Mouse (Mus musculus) limb, embryonic 11.5 days (tissue): ENCODE measurements at regions not wholly inside any gene's neighbourhood (a gene's known extent, or its start where the extent isn't known, plus 50 kb on each side); places are given as distances from the start of the nearest gene placed in this dataset.
"Not testable (repeated sequence)": the region's sequence is repeated elsewhere in the genome, so short reads cannot be mapped to it uniquely, and the experiment has no call there.

Experiments
- ATAC-seq: fragments of 200-750 bp; cut with Nextera tagmentation; 2 replicates; pipeline ENCODE4 v1.8.0; 2017; ENCODE audit warnings: low read depth; ENCODE audit not compliant: insufficient number of reproducible peaks, low FRiP score, low TSS enrichment
- DNase-seq: peaks from one replicate; pipeline ENCODE4 v3.0.0-alpha.2; 2015; ENCODE audit warnings: low spot score
- H3K27ac ChIP-seq: fragments of 300-500 bp; sonication (generic); replicated peaks from 2 replicates; pipeline ENCODE4 v1.5.1; 2014; ENCODE audit warnings: low read depth, mild to moderate bottlenecking, low read length
- H3K27me3 ChIP-seq: fragments of 300-500 bp; sonication (generic); 2 replicates; pipeline ENCODE4 v1.6.1; 2014; ENCODE audit warnings: mild to moderate bottlenecking, low read length, mixed read lengths; ENCODE audit not compliant: control insufficient read depth, insufficient read depth
- H3K36me3 ChIP-seq: fragments of 300-500 bp; sonication (generic); 2 replicates; pipeline ENCODE4 v1.6.1; 2014; ENCODE audit warnings: mild to moderate bottlenecking, low read length, moderate library complexity, mixed read lengths; ENCODE audit not compliant: control insufficient read depth, insufficient read depth
- H3K4me1 ChIP-seq: fragments of 300-500 bp; sonication (generic); 2 replicates; pipeline ENCODE4 v1.6.1; 2014; ENCODE audit warnings: low read length, mixed read lengths; ENCODE audit not compliant: control insufficient read depth, insufficient read depth
- H3K4me2 ChIP-seq: fragments of 300-500 bp; sonication (generic); 2 replicates; pipeline ENCODE4 v1.6.1; 2014; ENCODE audit warnings: low read depth, mild to moderate bottlenecking, moderate library complexity; ENCODE audit not compliant: severe bottlenecking
- H3K4me3 ChIP-seq: fragments of 300-500 bp; sonication (generic); 2 replicates; pipeline ENCODE4 v1.5.1; 2014; ENCODE audit warnings: low read depth, low read length
- H3K9ac ChIP-seq: fragments of 300-500 bp; sonication (generic); 2 replicates; pipeline ENCODE4 v1.6.1; 2014; ENCODE audit warnings: mild to moderate bottlenecking, low read length
- H3K9me3 ChIP-seq: fragments of 300-500 bp; sonication (generic); 2 replicates; pipeline ENCODE4 v1.6.1; 2016; ENCODE audit warnings: low read length; ENCODE audit not compliant: control insufficient read depth
- WGBS: fragments of 180-500 bp; shearing (Covaris S2); extraction: QIAGEN DNeasy Blood & Tissue Kit; methylation state at CpG from one replicate; pipeline ENCODE4 v1.1.7; 2014; 5-methylcytosine and 5-hydroxymethylcytosine counted together

- no peak for DNase-seq
- H3K36me3 ChIP-seq, result no peaks in the 10 kb centered on the region
- ATAC-seq, result no peak
- H3K27ac ChIP-seq, result no peak overlapping the region
- no peak overlapping the region for H3K4me2 ChIP-seq
- WGBS, result 36% methylated on average over 7 of the region's 7 CpGs
- no peak overlapping the region for H3K9ac ChIP-seq
- H3K4me1 ChIP-seq, result no peaks in the 10 kb centered on the region
- H3K27me3 ChIP-seq, result no peaks in the 10 kb centered on the region
- no peak overlapping the region for H3K4me3 ChIP-seq
- H3K9me3 ChIP-seq, result no peaks in the 10 kb centered on the region
These were observed 217.7 kb downstream of the Mat2b start for GRCm38 (mm10) chr11:40477294-40477693.

GRCm38 (mm10) chr11:40469080-40469705 lies 225.8 kb downstream of the Mat2b start:
- no peak overlapping the region for H3K27ac ChIP-seq
- 21% methylated on average over 6 of the region's 6 CpGs for WGBS
- DNase-seq (peak; percentile 70), ATAC-seq (peak; percentile 51; the same call in 1 of the 2 replicates)
- H3K9me3 ChIP-seq, result no peaks in the 10 kb centered on the region
- no peaks in the 10 kb centered on the region for H3K4me1 ChIP-seq
- no peaks in the 10 kb centered on the region for H3K36me3 ChIP-seq
- no peak overlapping the region for H3K4me3 ChIP-seq
- no peak overlapping the region for H3K9ac ChIP-seq
- no peak overlapping the region for H3K4me2 ChIP-seq
- H3K27me3 ChIP-seq, result no peaks in the 10 kb centered on the region

- H3K4me3 ChIP-seq, result no peak overlapping the region
- no peak for DNase-seq
- no peak overlapping the region for H3K27ac ChIP-seq
- H3K27me3 ChIP-seq, result no peaks in the 10 kb centered on the region
- no peak overlapping the region for H3K9ac ChIP-seq
- H3K9me3 ChIP-seq, result no peaks in the 10 kb centered on the region
- H3K36me3 ChIP-seq, result no peaks in the 10 kb centered on the region
- H3K4me1 ChIP-seq, result no peaks in the 10 kb centered on the region
- WGBS, result 50% methylated on average over 6 of the region's 6 CpGs
- ATAC-seq, result no peak
- no peak overlapping the region for H3K4me2 ChIP-seq
These were observed 238.4 kb downstream of the Mat2b start for GRCm38 (mm10) chr11:40456571-40456970.

- not testable (repeated sequence) for H3K4me2 ChIP-seq, H3K4me1 ChIP-seq, DNase-seq, H3K27me3 ChIP-seq, H3K4me3 ChIP-seq, H3K27ac ChIP-seq, H3K9me3 ChIP-seq, H3K9ac ChIP-seq, H3K36me3 ChIP-seq, ATAC-seq
These were observed 240.0 kb downstream of the Mat2b start for GRCm38 (mm10) chr11:40454994-40455393.

GRCm38 (mm10) chr11:40446846-40447245 lies 248.2 kb downstream of the Mat2b start:
- WGBS, result 75% methylated on average over 2 of the region's 2 CpGs
- Histone ChIP-seq H3K4me2 (no peak overlapping the region), H3K9ac (no peak overlapping the region)

GRCm38 (mm10) chr11:40434002-40434401 lies 261.0 kb downstream of the Mat2b start:
- H3K4me2 ChIP-seq, result no peak overlapping the region
- H3K9me3 ChIP-seq, result no peaks in the 10 kb centered on the region
- no peak overlapping the region for H3K4me3 ChIP-seq
- H3K4me1 ChIP-seq, result no peaks in the 10 kb centered on the region
- WGBS, result 90% methylated on average over 1 of the region's 1 CpGs
- DNase-seq (no peak), ATAC-seq (no peak)
- H3K27me3 ChIP-seq, result no peaks in the 10 kb centered on the region
- H3K36me3 ChIP-seq, result no peaks in the 10 kb centered on the region
- H3K27ac ChIP-seq, result no peak overlapping the region
- H3K9ac ChIP-seq, result no peak overlapping the region

More at GRCm38 (mm10) chr11:40446846-40447245, 248.2 kb downstream of the Mat2b start:
- H3K9me3 ChIP-seq, result no peaks in the 10 kb centered on the region
- no peak overlapping the region for H3K27ac ChIP-seq
- no peaks in the 10 kb centered on the region for H3K36me3 ChIP-seq
- DNase-seq, result no peak
- no peak overlapping the region for H3K4me3 ChIP-seq
- no peaks in the 10 kb centered on the region for H3K27me3 ChIP-seq
- H3K4me1 ChIP-seq, result no peaks in the 10 kb centered on the region
- no peak for ATAC-seq

- WGBS, result 95% methylated on average over 2 of the region's 2 CpGs
- H3K4me3 ChIP-seq, result no peak overlapping the region
- no peaks in the 10 kb centered on the region for H3K36me3 ChIP-seq
- no peak overlapping the region for H3K9ac ChIP-seq
- H3K27ac ChIP-seq, result no peak overlapping the region
- no peak for DNase-seq
- H3K4me2 ChIP-seq, result no peak overlapping the region
- no peaks in the 10 kb centered on the region for H3K4me1 ChIP-seq
- no peaks in the 10 kb centered on the region for H3K9me3 ChIP-seq
- no peaks in the 10 kb centered on the region for H3K27me3 ChIP-seq
- no peak for ATAC-seq
These were observed 266.1 kb downstream of the Mat2b start for GRCm38 (mm10) chr11:40428858-40429257.

DNA sequence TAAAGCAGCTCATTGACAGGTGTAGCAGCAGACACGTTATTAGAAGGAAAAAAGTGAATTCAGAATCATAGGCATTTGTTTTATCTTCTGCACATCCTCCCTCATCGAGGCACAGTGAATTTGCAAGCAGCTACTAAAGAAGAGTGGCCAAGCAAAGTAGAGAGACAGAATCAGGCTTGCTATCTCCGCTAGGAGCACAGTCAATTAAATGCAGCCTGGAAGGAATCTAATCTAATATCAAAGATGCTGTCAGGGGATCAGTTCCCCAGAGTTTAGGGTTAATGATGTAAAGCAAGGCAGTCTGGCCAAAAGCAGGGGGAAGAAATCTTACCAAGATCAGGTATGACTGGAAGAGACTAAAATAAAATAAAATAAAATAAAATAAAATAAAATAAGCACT lies 270.7 kb downstream of the Mat2b start:
- Histone ChIP-seq H3K9ac (no peak overlapping the region), H3K4me1 (no peaks in the 10 kb centered on the region), H3K27ac (no peak overlapping the region), H3K27me3 (no peaks in the 10 kb centered on the region), H3K4me3 (no peak overlapping the region), H3K36me3 (no peaks in the 10 kb centered on the region), H3K9me3 (no peaks in the 10 kb centered on the region), H3K4me2 (no peak overlapping the region)
- DNase-seq, result no peak
- ATAC-seq, result no peak
- 74% methylated on average over 3 of the region's 3 CpGs for WGBS

GRCm38 (mm10) chr11:40407571-40407970 lies 287.4 kb downstream of the Mat2b start:
- DNase-seq (no peak), ATAC-seq (no peak)
- no peaks in the 10 kb centered on the region for H3K4me1 ChIP-seq
- H3K9me3 ChIP-seq, result no peaks in the 10 kb centered on the region
- H3K4me2 ChIP-seq, result no peak overlapping the region
- no peak overlapping the region for H3K27ac ChIP-seq
- no peaks in the 10 kb centered on the region for H3K27me3 ChIP-seq
- no peaks in the 10 kb centered on the region for H3K36me3 ChIP-seq
- no peak overlapping the region for H3K9ac ChIP-seq
- no peak overlapping the region for H3K4me3 ChIP-seq
